Mouse (Mus musculus): ENCODE data around the gene Prok1. TPM values are rescaled to one million over a fixed set of nuclear protein-coding genes. Genes with fewer than 3 reads are reported as not detected.

Gene Prok1
- total RNA-seq, 2 experiments from 2014 or later = 0.23 TPM; not detected in 1

GRCm38 (mm10) chr3:107188226-107188899 is 51.1 kb downstream of the Prok1 start:
- DNase-seq (ENCODE audit: low spot score in 2 of 2) = peak in 1 of 2 experiments; percentile 38

- no peak for DNase-seq (ENCODE audit: low spot score in 2 of 2)
These were observed 52.5 kb downstream of the Prok1 start for GRCm38 (mm10) chr3:107187022-107187421.

GRCm38 (mm10) chr3:107185597-107185996 is 53.9 kb downstream of the Prok1 start:
- DNase-seq (ENCODE audit: low spot score in 2 of 2) = no peak

- DNase-seq (ENCODE audit: low spot score in 2 of 2) = peak in 1 of 2 experiments; percentile 53
These were observed 56.3 kb downstream of the Prok1 start for GRCm38 (mm10) chr3:107183178-107183577.

Other genes with a start within 250 kb of the Prok1 start
- gene Kcna3, start 203.5 kb downstream of the Prok1 start, total RNA-seq (2021) = under 1 TPM; 0.54 to 0.98 TPM
- 1 to 10 TPM; 2.8 to 4.1 TPM for gene Kcna2, start 138.6 kb downstream of the Prok1 start, total RNA-seq (2021)
- gene Kcna10, start 56.7 kb downstream of the Prok1 start, total RNA-seq (2021) = 1 to 10 TPM; 1.0 to 1.8 TPM
- not detected for gene Cym, start 18.0 kb downstream of the Prok1 start, total RNA-seq (2021)
- gene A630076J17Rik, start 9.1 kb downstream of the Prok1 start, total RNA-seq (2021) = not detected
- gene Lamtor5, start 39.2 kb upstream of the Prok1 start, total RNA-seq (2021) = 10 to 100 TPM; 56.2 to 57.1 TPM
- gene Slc16a4, start 51.5 kb upstream of the Prok1 start, total RNA-seq (2021) = under 1 TPM; 0.18 to 0.37 TPM
- gene Rbm15, start 94.0 kb upstream of the Prok1 start, total RNA-seq (2021) = 10 to 100 TPM; 29.0 to 31.3 TPM
- gene Kcnc4, start 219.8 kb upstream of the Prok1 start, total RNA-seq (2021) = 10 to 100 TPM; 37.2 to 45.8 TPM